Mouse (Mus musculus): ENCODE results near the gene Klk1b5. TPM values are rescaled to one million over a fixed set of nuclear protein-coding genes. Genes with fewer than 3 reads are reported as not detected.

The Klk1b5 gene
- polyA plus RNA-seq, 1 experiment from 2014 or later, result not detected

- H3K27me3 ChIP-seq (replicated peaks; ENCODE audit: control insufficient read depth, insufficient read depth, low read length), result peaks cover 4% of the 10 kb centered on the region; the same call in 1 of the 2 replicates
- peaks cover 7% of the 10 kb centered on the region for H3K4me1 ChIP-seq (ENCODE audit: control insufficient read depth, insufficient read depth, low read depth, low read length)
- H3K36me3 ChIP-seq (ENCODE audit: control insufficient read depth, insufficient read depth, low read length), result no peaks in the 10 kb centered on the region
- H3K9me3 ChIP-seq (ENCODE audit: control insufficient read depth, low read length), result no peaks in the 10 kb centered on the region
- H3K9ac ChIP-seq (ENCODE audit: low read depth, low read length), result peak overlapping the region; percentile 58
- peak overlapping the region; percentile 62; the same call in 1 of the 2 replicates for H3K27ac ChIP-seq (ENCODE audit: low read depth, low read length)
- H3K4me3 ChIP-seq (ENCODE audit: low read length), result peak overlapping the region; percentile 41
- peak overlapping the region; percentile 72 for H3K4me2 ChIP-seq (ENCODE audit: low read length)
- ATAC-seq, result peak; percentile 91
- 2% methylated on average over 34 of the region's 34 CpGs for WGBS
Observed at GRCm38 (mm10) chr7:44262791-44263643, 47.3 kb downstream of the Klk1b5 start.

GRCm38 (mm10) chr7:44268117-44268516, 52.4 kb downstream of the Klk1b5 start:
- WGBS, result 84% methylated on average over 11 of the region's 11 CpGs
- Histone ChIP-seq H3K4me1 (ENCODE audit: control insufficient read depth, insufficient read depth, low read depth, low read length) (peaks cover 3% of the 10 kb centered on the region), H3K27ac (ENCODE audit: low read depth, low read length) (no peak overlapping the region), H3K4me3 (ENCODE audit: low read length) (no peak overlapping the region), H3K9ac (ENCODE audit: low read depth, low read length) (no peak overlapping the region), H3K4me2 (ENCODE audit: low read length) (no peak overlapping the region), H3K27me3 (replicated peaks; ENCODE audit: control insufficient read depth, insufficient read depth, low read length) (peaks cover 2% of the 10 kb centered on the region; the same call in 1 of the 2 replicates), H3K9me3 (ENCODE audit: control insufficient read depth, low read length) (no peaks in the 10 kb centered on the region), H3K36me3 (ENCODE audit: control insufficient read depth, insufficient read depth, low read length) (no peaks in the 10 kb centered on the region)
- ATAC-seq, result no peak

DNA sequence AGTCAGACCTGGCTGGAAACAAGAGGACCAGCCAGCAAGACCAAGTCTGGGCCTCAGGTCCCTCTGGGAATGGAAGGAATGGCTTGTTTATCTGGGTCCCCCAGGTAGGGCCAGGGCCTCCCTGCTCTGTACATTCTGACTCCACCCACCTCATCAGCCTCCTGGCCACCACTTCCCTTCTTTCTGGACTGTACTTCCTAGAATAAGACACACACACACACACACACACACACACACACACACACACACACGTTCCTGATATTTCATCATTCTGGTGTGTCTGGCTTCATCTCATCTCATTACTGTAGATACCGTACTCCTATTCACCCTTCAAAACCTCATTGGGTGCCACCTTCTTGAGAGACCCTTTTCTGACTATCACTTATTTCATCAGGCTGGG, 53.7 kb downstream of the Klk1b5 start:
- WGBS, result 86% methylated on average over 2 of the region's 2 CpGs

More for the DNA sequence above, 53.7 kb downstream of the Klk1b5 start:
- Histone ChIP-seq H3K4me2 (ENCODE audit: low read length) (no peak overlapping the region), H3K27me3 (replicated peaks; ENCODE audit: control insufficient read depth, insufficient read depth, low read length) (peaks cover 5% of the 10 kb centered on the region; the same call in 1 of the 2 replicates), H3K9me3 (ENCODE audit: control insufficient read depth, low read length) (no peaks in the 10 kb centered on the region), H3K4me3 (ENCODE audit: low read length) (no peak overlapping the region), H3K27ac (ENCODE audit: low read depth, low read length) (no peak overlapping the region), H3K36me3 (ENCODE audit: control insufficient read depth, insufficient read depth, low read length) (no peaks in the 10 kb centered on the region), H3K4me1 (ENCODE audit: control insufficient read depth, insufficient read depth, low read depth, low read length) (no peaks in the 10 kb centered on the region), H3K9ac (ENCODE audit: low read depth, low read length) (no peak overlapping the region)
- ATAC-seq, result no peak

Other genes starting within 250 kb of the Klk1b5 start
- not detected in 2 replicates for gene Klk1b1, start 249.2 kb upstream of the Klk1b5 start, polyA plus RNA-seq (2015; fragmentation: Nextera tagmentation; extraction: Ambion mirVana)
- gene Klk1b9, start 239.9 kb upstream of the Klk1b5 start, polyA plus RNA-seq (2015; fragmentation: Nextera tagmentation; extraction: Ambion mirVana), result not detected in 2 replicates
- gene Klk1b11, start 220.1 kb upstream of the Klk1b5 start, polyA plus RNA-seq (2015; fragmentation: Nextera tagmentation; extraction: Ambion mirVana), result not detected in 2 replicates
- gene Klk1b26, start 203.8 kb upstream of the Klk1b5 start, polyA plus RNA-seq (2015; fragmentation: Nextera tagmentation; extraction: Ambion mirVana), result not detected in 2 replicates
- 0.24 TPM in 1 of 2 replicates, not detected in the other for gene Klk1b27, start 163.7 kb upstream of the Klk1b5 start, polyA plus RNA-seq (2015; fragmentation: Nextera tagmentation; extraction: Ambion mirVana)
- not detected in 2 replicates for gene Klk1b21, start 113.6 kb upstream of the Klk1b5 start, polyA plus RNA-seq (2015; fragmentation: Nextera tagmentation; extraction: Ambion mirVana)
- not detected in 2 replicates for gene Klk1b22, start 103.3 kb upstream of the Klk1b5 start, polyA plus RNA-seq (2015; fragmentation: Nextera tagmentation; extraction: Ambion mirVana)
- gene Klk1b16, start 79.2 kb upstream of the Klk1b5 start, polyA plus RNA-seq (2015; fragmentation: Nextera tagmentation; extraction: Ambion mirVana), result not detected in 2 replicates
- gene Klk1b24, start 27.7 kb upstream of the Klk1b5 start, polyA plus RNA-seq (2015; fragmentation: Nextera tagmentation; extraction: Ambion mirVana), result not detected in 2 replicates
- gene Klk1b3, start 17.8 kb upstream of the Klk1b5 start, polyA plus RNA-seq (2015; fragmentation: Nextera tagmentation; extraction: Ambion mirVana), result not detected in 2 replicates
- not detected in 2 replicates for gene Klk1b4, start 8.5 kb upstream of the Klk1b5 start, polyA plus RNA-seq (2015; fragmentation: Nextera tagmentation; extraction: Ambion mirVana)
- gene Klk1, start 9.4 kb downstream of the Klk1b5 start, polyA plus RNA-seq (2015; fragmentation: Nextera tagmentation; extraction: Ambion mirVana), result not detected in 2 replicates
- gene Gm36864, start 20.2 kb downstream of the Klk1b5 start, polyA plus RNA-seq (2015; fragmentation: Nextera tagmentation; extraction: Ambion mirVana), result 0.15 TPM in 1 of 2 replicates, not detected in the other
- 0.67 and 1.7 TPM in 2 replicates for gene 1700028J19Rik, start 30.8 kb downstream of the Klk1b5 start, polyA plus RNA-seq (2015; fragmentation: Nextera tagmentation; extraction: Ambion mirVana)
- 216 and 218 TPM in 2 replicates for gene 2410002F23Rik, start 30.8 kb downstream of the Klk1b5 start, polyA plus RNA-seq (2015; fragmentation: Nextera tagmentation; extraction: Ambion mirVana)
- gene Acp4, start 41.4 kb downstream of the Klk1b5 start, polyA plus RNA-seq (2015; fragmentation: Nextera tagmentation; extraction: Ambion mirVana), result 0.12 TPM in 1 of 2 replicates, not detected in the other
- gene Gm15517, start 45.5 kb downstream of the Klk1b5 start, polyA plus RNA-seq (2015; fragmentation: Nextera tagmentation; extraction: Ambion mirVana), result not detected in 2 replicates
- gene Clec11a, start 91.0 kb downstream of the Klk1b5 start, polyA plus RNA-seq (2015; fragmentation: Nextera tagmentation; extraction: Ambion mirVana), result 3.5 and 3.6 TPM in 2 replicates
- gene Shank1, start 94.3 kb downstream of the Klk1b5 start, polyA plus RNA-seq (2015; fragmentation: Nextera tagmentation; extraction: Ambion mirVana), result 33.1 and 33.6 TPM in 2 replicates
- gene Syt3, start 168.2 kb downstream of the Klk1b5 start, polyA plus RNA-seq (2015; fragmentation: Nextera tagmentation; extraction: Ambion mirVana), result 74.8 and 75.6 TPM in 2 replicates
- 3.6 and 3.8 TPM in 2 replicates for gene 1700008O03Rik, start 169.9 kb downstream of the Klk1b5 start, polyA plus RNA-seq (2015; fragmentation: Nextera tagmentation; extraction: Ambion mirVana)
- 12.4 and 12.6 TPM in 2 replicates for gene Lrrc4b, start 213.1 kb downstream of the Klk1b5 start, polyA plus RNA-seq (2015; fragmentation: Nextera tagmentation; extraction: Ambion mirVana)
- gene Aspdh, start 249.4 kb downstream of the Klk1b5 start, polyA plus RNA-seq (2015; fragmentation: Nextera tagmentation; extraction: Ambion mirVana), result 3.1 and 3.9 TPM in 2 replicates

Measured in hindbrain, embryonic 16.5 days (tissue).